Mouse (Mus musculus) right cerebral cortex, postnatal 14 days (tissue): ENCODE data around the gene Osbpl3.

ENCODE experiments used
- DNase-seq: peaks from one replicate; pipeline ENCODE4 v3.0.0; 2022

Osbpl3 gene

GRCm38 (mm10) chr6:50400234-50400633, 55.8 kb downstream of the Osbpl3 start:
- DNase-seq = no peak

- no peak for DNase-seq
These were observed 56.4 kb downstream of the Osbpl3 start for GRCm38 (mm10) chr6:50399427-50400195.

- no peak for DNase-seq
These were observed 57.7 kb downstream of the Osbpl3 start for GRCm38 (mm10) chr6:50398324-50398723.

GRCm38 (mm10) chr6:50397116-50397515, 58.9 kb downstream of the Osbpl3 start:
- DNase-seq = no peak

- no peak for DNase-seq
These were observed 60.2 kb downstream of the Osbpl3 start for GRCm38 (mm10) chr6:50395641-50396312.

GRCm38 (mm10) chr6:50394432-50394831, 61.6 kb downstream of the Osbpl3 start:
- no peak for DNase-seq

GRCm38 (mm10) chr6:50393960-50394359, 62.0 kb downstream of the Osbpl3 start:
- DNase-seq = no peak

- no peak for DNase-seq
These were observed 64.0 kb downstream of the Osbpl3 start for GRCm38 (mm10) chr6:50391951-50392350.

- DNase-seq = no peak
These were observed 65.7 kb downstream of the Osbpl3 start for GRCm38 (mm10) chr6:50390313-50390712.

- no peak for DNase-seq
These were observed 68.4 kb downstream of the Osbpl3 start for GRCm38 (mm10) chr6:50387629-50388028.

- no peak for DNase-seq
These were observed 69.5 kb downstream of the Osbpl3 start for GRCm38 (mm10) chr6:50386497-50386896.

GRCm38 (mm10) chr6:50385451-50386013, 70.5 kb downstream of the Osbpl3 start:
- DNase-seq = no peak

- DNase-seq = no peak
These were observed 73.3 kb downstream of the Osbpl3 start for GRCm38 (mm10) chr6:50382711-50383110.

- no peak for DNase-seq
These were observed 73.8 kb downstream of the Osbpl3 start for GRCm38 (mm10) chr6:50382196-50382595.

- no peak for DNase-seq
These were observed 74.4 kb downstream of the Osbpl3 start for GRCm38 (mm10) chr6:50381504-50382091.

- DNase-seq = no peak
These were observed 76.3 kb downstream of the Osbpl3 start for GRCm38 (mm10) chr6:50379740-50380139.

- no peak for DNase-seq
These were observed 76.9 kb downstream of the Osbpl3 start for GRCm38 (mm10) chr6:50379136-50379535.

- DNase-seq = no peak
These were observed 78.0 kb downstream of the Osbpl3 start for GRCm38 (mm10) chr6:50377742-50378720.

- DNase-seq = no peak
These were observed 79.3 kb downstream of the Osbpl3 start for GRCm38 (mm10) chr6:50376684-50377083.

GRCm38 (mm10) chr6:50372516-50373424, 83.2 kb downstream of the Osbpl3 start:
- DNase-seq = no peak

GRCm38 (mm10) chr6:50371501-50372086, 84.4 kb downstream of the Osbpl3 start:
- DNase-seq = no peak
